Mouse (Mus musculus) hindbrain, embryonic 16.5 days (tissue): ENCODE data around the gene Slc25a54. TPM values are rescaled to one million over a fixed set of nuclear protein-coding genes. Genes with fewer than 3 reads are reported as not detected.

Experiments used
- ATAC-seq: fragments of 200-750 bp; cut with Nextera tagmentation; 2 replicates; pipeline ENCODE4 v1.8.0; 2017; ENCODE audit warnings: moderate TSS enrichment, moderate library complexity
- H3K27ac ChIP-seq: fragments of 300-500 bp; sonication (generic); 2 replicates; pipeline ENCODE4 v1.5.1; 2014; ENCODE audit warnings: low read depth, mild to moderate bottlenecking, control low read depth, low read length, moderate library complexity
- H3K27me3 ChIP-seq: fragments of 300-500 bp; sonication (generic); replicated peaks from 2 replicates; pipeline ENCODE4 v1.6.1; 2014; ENCODE audit warnings: low read length; ENCODE audit not compliant: control insufficient read depth, insufficient read depth
- H3K36me3 ChIP-seq: fragments of 300-500 bp; sonication (generic); 2 replicates; pipeline ENCODE4 v1.6.1; 2014; ENCODE audit warnings: mild to moderate bottlenecking, low read length, moderate library complexity, mixed read lengths; ENCODE audit not compliant: control insufficient read depth, insufficient read depth
- H3K4me1 ChIP-seq: fragments of 300-500 bp; sonication (generic); 2 replicates; pipeline ENCODE4 v1.6.1; 2014; ENCODE audit warnings: low read depth, low read length; ENCODE audit not compliant: control insufficient read depth, insufficient read depth
- H3K4me2 ChIP-seq: fragments of 300-500 bp; sonication (generic); 2 replicates; pipeline ENCODE4 v1.6.1; 2014; ENCODE audit warnings: mild to moderate bottlenecking, low read length, control low read depth, moderate library complexity
- H3K4me3 ChIP-seq: fragments of 300-500 bp; sonication (generic); 2 replicates; pipeline ENCODE4 v1.5.1; 2014; ENCODE audit warnings: mild to moderate bottlenecking, low read length, control low read depth, moderate library complexity
- H3K9ac ChIP-seq: fragments of 300-500 bp; sonication (generic); 2 replicates; pipeline ENCODE4 v1.6.1; 2014; ENCODE audit warnings: low read depth, mild to moderate bottlenecking, control low read depth, low read length, moderate library complexity
- H3K9me3 ChIP-seq: fragments of 300-500 bp; sonication (generic); 2 replicates; pipeline ENCODE4 v1.6.1; 2014; ENCODE audit warnings: mild to moderate bottlenecking, low read length, moderate library complexity; ENCODE audit not compliant: control insufficient read depth
- WGBS: fragments of 180-500 bp; shearing (Covaris S2); extraction: QIAGEN DNeasy Blood & Tissue Kit; methylation state at CpG from one replicate; pipeline ENCODE4 v1.1.7; 2014; 5-methylcytosine and 5-hydroxymethylcytosine counted together
- polyA plus RNA-seq: library from polyadenylated mRNA; unstranded; fragments of >200 nt; fragmentation: Nextera tagmentation; extraction: Ambion mirVana; gene quantifications from 2 replicates; pipeline ENCODE4 v1.2.1, GENCODE M21; 2015

Slc25a54 gene
- polyA plus RNA-seq, 1 experiment from 2014 or later, result not detected

GRCm38 (mm10) chr3:109051056-109051945, 29.0 kb upstream of the Slc25a54 start:
- Histone ChIP-seq H3K4me3 (no peak overlapping the region), H3K9me3 (no peaks in the 10 kb centered on the region), H3K27ac (no peak overlapping the region), H3K4me1 (no peaks in the 10 kb centered on the region), H3K27me3 (no peaks in the 10 kb centered on the region), H3K9ac (no peak overlapping the region), H3K36me3 (no peaks in the 10 kb centered on the region), H3K4me2 (no peak overlapping the region)
- WGBS, result 65% methylated on average over 11 of the region's 11 CpGs
- ATAC-seq, result no peak

DNA sequence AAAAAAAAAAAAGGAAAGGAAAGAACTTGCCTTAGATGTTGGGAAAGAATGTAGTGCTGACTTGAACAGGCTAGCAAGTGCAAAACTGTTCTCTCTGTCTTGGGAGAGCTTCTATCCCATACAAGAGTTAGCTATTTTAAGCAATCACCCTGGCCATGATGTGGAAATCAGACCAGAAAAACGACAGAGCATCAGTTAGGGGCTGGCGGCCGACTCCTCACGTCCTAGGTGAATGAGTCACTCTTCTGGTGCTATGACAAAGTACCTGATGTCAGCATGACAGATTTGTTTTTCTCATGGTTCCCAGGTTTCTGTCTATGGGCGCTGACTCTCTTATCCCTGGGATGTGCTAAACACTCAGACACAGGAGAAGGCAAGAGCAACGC, 28.3 kb upstream of the Slc25a54 start:
- no peak overlapping the region for H3K4me2 ChIP-seq
- no peak overlapping the region for H3K9ac ChIP-seq
- no peaks in the 10 kb centered on the region for H3K4me1 ChIP-seq
- H3K27me3 ChIP-seq, result no peaks in the 10 kb centered on the region
- no peak overlapping the region for H3K4me3 ChIP-seq
- no peak for ATAC-seq
- H3K9me3 ChIP-seq, result no peaks in the 10 kb centered on the region
- no peaks in the 10 kb centered on the region for H3K36me3 ChIP-seq
- H3K27ac ChIP-seq, result no peak overlapping the region
- WGBS, result 83% methylated on average over 6 of the region's 6 CpGs

DNA sequence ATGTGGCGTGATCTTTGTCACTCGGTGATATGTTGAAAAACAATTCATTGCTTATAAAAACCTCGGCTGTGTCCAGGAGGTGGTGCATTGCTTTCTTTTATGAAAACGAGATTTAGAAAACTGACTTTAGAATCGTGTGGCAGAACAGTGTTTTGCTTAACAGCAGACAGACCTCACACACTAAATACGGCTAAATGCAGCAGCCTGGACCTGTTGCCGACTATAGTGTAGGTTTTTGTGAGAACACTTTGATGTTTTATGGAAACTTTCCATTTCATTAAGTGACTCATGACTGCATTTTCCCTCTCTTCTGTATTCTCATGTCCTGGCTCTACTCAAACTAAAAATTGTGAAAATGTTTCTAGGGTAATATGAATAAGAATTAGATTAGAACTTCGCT, 20.4 kb upstream of the Slc25a54 start:
- H3K9me3 ChIP-seq, result no peaks in the 10 kb centered on the region
- no peaks in the 10 kb centered on the region for H3K36me3 ChIP-seq
- no peak overlapping the region for H3K27ac ChIP-seq
- no peak for ATAC-seq
- 66% methylated on average over 8 of the region's 8 CpGs for WGBS
- no peak overlapping the region for H3K4me3 ChIP-seq
- H3K4me2 ChIP-seq, result no peak overlapping the region
- H3K4me1 ChIP-seq, result no peaks in the 10 kb centered on the region
- H3K27me3 ChIP-seq, result no peaks in the 10 kb centered on the region
- no peak overlapping the region for H3K9ac ChIP-seq

GRCm38 (mm10) chr3:109062391-109062790, 17.9 kb upstream of the Slc25a54 start:
- no peak overlapping the region for H3K4me2 ChIP-seq
- H3K4me3 ChIP-seq, result no peak overlapping the region
- no peaks in the 10 kb centered on the region for H3K4me1 ChIP-seq
- H3K36me3 ChIP-seq, result no peaks in the 10 kb centered on the region
- no peak overlapping the region for H3K9ac ChIP-seq
- 80% methylated on average over 7 of the region's 7 CpGs for WGBS
- no peaks in the 10 kb centered on the region for H3K9me3 ChIP-seq
- no peak for ATAC-seq
- H3K27ac ChIP-seq, result no peak overlapping the region
- no peaks in the 10 kb centered on the region for H3K27me3 ChIP-seq

DNA sequence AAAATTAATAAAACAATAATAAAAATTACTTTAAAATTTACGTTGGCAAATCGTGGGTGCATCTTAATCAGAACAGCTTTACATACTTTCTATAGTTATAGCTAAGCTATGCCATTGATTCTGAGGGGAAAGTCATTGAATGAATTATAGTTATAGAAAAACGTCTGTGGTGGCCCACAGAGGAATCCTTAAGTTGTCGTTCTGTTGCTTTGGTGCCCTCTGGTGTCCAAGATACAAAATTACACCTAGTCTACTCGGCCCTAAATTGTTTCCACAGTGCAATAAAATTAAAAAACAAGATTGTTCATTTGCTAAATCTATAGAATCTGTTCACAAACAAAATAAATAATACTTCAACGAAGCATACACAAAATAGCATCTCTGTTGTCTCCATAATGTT, 17.3 kb upstream of the Slc25a54 start:
- no peak overlapping the region for H3K27ac ChIP-seq
- WGBS, result 2% methylated on average over 6 of the region's 6 CpGs
- no peaks in the 10 kb centered on the region for H3K27me3 ChIP-seq
- no peaks in the 10 kb centered on the region for H3K4me1 ChIP-seq
- no peak overlapping the region for H3K9ac ChIP-seq
- H3K4me3 ChIP-seq, result no peak overlapping the region
- ATAC-seq, result peak; percentile 63; the same call in 1 of the 2 replicates
- no peaks in the 10 kb centered on the region for H3K36me3 ChIP-seq
- no peaks in the 10 kb centered on the region for H3K9me3 ChIP-seq
- no peak overlapping the region for H3K4me2 ChIP-seq

DNA sequence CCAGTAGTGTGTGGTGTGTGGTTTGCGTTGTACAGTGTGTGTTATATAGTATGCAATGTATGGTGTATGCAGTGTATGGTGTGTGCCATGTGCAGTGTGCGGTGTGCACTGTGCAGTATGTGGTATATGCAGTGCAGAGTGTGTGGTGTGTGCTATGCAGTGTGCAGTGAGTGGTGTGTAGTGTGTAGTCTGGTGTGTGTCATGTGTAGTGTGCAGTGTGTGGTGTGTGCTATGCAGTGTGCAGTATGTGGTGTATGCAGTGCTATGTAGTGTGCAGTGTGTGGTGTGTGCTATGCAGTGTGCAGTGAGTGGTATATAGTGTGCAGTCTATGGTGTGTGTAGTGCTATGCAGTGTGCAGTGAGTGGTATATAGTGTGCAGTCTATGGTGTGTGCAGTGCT, 4.1 kb downstream of the Slc25a54 start:
- no peaks in the 10 kb centered on the region for H3K9me3 ChIP-seq
- H3K4me2 ChIP-seq, result no peak overlapping the region
- no peak overlapping the region for H3K4me3 ChIP-seq
- no peak overlapping the region for H3K9ac ChIP-seq
- no peak overlapping the region for H3K27ac ChIP-seq
- 96% methylated on average over 2 of the region's 2 CpGs for WGBS
- H3K4me1 ChIP-seq, result no peaks in the 10 kb centered on the region
- no peaks in the 10 kb centered on the region for H3K36me3 ChIP-seq
- H3K27me3 ChIP-seq, result no peaks in the 10 kb centered on the region
- ATAC-seq, result no peak; the same call in 1 of the 2 replicates

DNA sequence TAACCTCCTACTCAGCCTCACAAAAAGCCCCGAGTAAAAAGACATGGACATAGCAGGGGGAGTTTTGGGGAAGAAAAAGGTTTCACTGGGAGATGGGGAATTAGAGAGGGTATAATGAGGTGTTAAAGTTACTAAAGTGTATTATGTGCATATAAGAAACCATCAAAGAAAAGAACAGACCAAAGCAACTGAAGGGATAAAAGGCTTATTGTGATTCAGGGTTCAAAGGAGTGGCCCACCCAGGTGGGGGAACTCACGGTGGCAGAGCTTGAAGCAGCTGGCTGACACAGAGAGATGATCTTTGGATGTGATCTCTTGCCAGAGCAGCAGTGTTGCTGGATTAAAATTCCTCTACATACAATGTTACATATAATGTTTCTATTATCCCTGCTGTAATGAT, 8.2 kb downstream of the Slc25a54 start:
- H3K4me2 ChIP-seq, result no peak overlapping the region
- H3K27ac ChIP-seq, result no peak overlapping the region
- H3K27me3 ChIP-seq, result no peaks in the 10 kb centered on the region
- H3K4me1 ChIP-seq, result no peaks in the 10 kb centered on the region
- WGBS, result 6% methylated on average over 2 of the region's 2 CpGs
- H3K9me3 ChIP-seq, result no peaks in the 10 kb centered on the region
- no peak overlapping the region for H3K9ac ChIP-seq
- ATAC-seq, result no peak
- H3K4me3 ChIP-seq, result no peak overlapping the region
- H3K36me3 ChIP-seq, result no peaks in the 10 kb centered on the region

GRCm38 (mm10) chr3:109104702-109105101, 24.4 kb downstream of the Slc25a54 start:
- Histone ChIP-seq H3K4me1 (no peaks in the 10 kb centered on the region), H3K36me3 (no peaks in the 10 kb centered on the region), H3K9me3 (no peaks in the 10 kb centered on the region; the same call in 1 of the 2 replicates), H3K27me3 (no peaks in the 10 kb centered on the region), H3K4me3 (no peak overlapping the region), H3K4me2 (no peak overlapping the region), H3K9ac (no peak overlapping the region), H3K27ac (no peak overlapping the region)
- no peak for ATAC-seq
- WGBS, result 58% methylated on average over 8 of the region's 8 CpGs

GRCm38 (mm10) chr3:109117136-109117535, 36.9 kb downstream of the Slc25a54 start:
- H3K9ac ChIP-seq, result no peak overlapping the region
- no peaks in the 10 kb centered on the region for H3K27me3 ChIP-seq
- no peak overlapping the region for H3K4me2 ChIP-seq
- H3K4me1 ChIP-seq, result no peaks in the 10 kb centered on the region
- H3K27ac ChIP-seq, result no peak overlapping the region
- 0 out of 2 replicates have a peak, but pooled peaks cover 2% of the 10 kb centered on the region for H3K36me3 ChIP-seq
- H3K9me3 ChIP-seq, result peaks cover 5% of the 10 kb centered on the region; the same call in 1 of the 2 replicates
- ATAC-seq, result no peak
- no peak overlapping the region for H3K4me3 ChIP-seq
